Mouse (Mus musculus): Measurements from ENCODE around the gene Wdr74. TPM values are rescaled to one million over a fixed set of nuclear protein-coding genes. Genes with fewer than 3 reads are reported as not detected.

Wdr74 gene
- polyA plus RNA-seq, 1 experiment: 18.3 TPM

GRCm38 (mm10) chr19:8712870-8713305, 22.7 kb upstream of the Wdr74 start:
- no peaks in the 10 kb centered on the region for H3K27me3 ChIP-seq (ENCODE audit: control insufficient read depth, insufficient read depth, low read length)
- peaks cover 11% of the 10 kb centered on the region for H3K4me1 ChIP-seq (ENCODE audit: control insufficient read depth, insufficient read depth, low read length)
- peak overlapping the region; percentile 85 for H3K4me3 ChIP-seq (ENCODE audit: control insufficient read depth, low read depth, low read length)
- H3K27ac ChIP-seq (ENCODE audit: control insufficient read depth, insufficient read depth, low read depth, low read length): peak overlapping the region; percentile 73
- no peak for TF ChIP-seq CTCF (IDR thresholded peaks at IDR 0.05; ENCODE audit: control insufficient read depth, insufficient read depth, insufficient replicate concordance, low read depth, low read length)
- TF ChIP-seq POLR2A (IDR thresholded peaks at IDR 0.05; ENCODE audit: control insufficient read depth, low read depth, low read length): no peak
- peaks cover 2% of the 10 kb centered on the region for H3K36me3 ChIP-seq (ENCODE audit: control insufficient read depth, insufficient read depth, low read length)

- Histone ChIP-seq H3K36me3 (ENCODE audit: control insufficient read depth, insufficient read depth, low read length) (peaks cover 2% of the 10 kb centered on the region), H3K27me3 (ENCODE audit: control insufficient read depth, insufficient read depth, low read length) (no peaks in the 10 kb centered on the region), H3K4me3 (ENCODE audit: control insufficient read depth, low read depth, low read length) (peak overlapping the region; percentile 85), H3K27ac (ENCODE audit: control insufficient read depth, insufficient read depth, low read depth, low read length) (peak overlapping the region; percentile 73), H3K4me1 (ENCODE audit: control insufficient read depth, insufficient read depth, low read length) (peaks cover 11% of the 10 kb centered on the region)
- TF ChIP-seq CTCF (IDR thresholded peaks at IDR 0.05; ENCODE audit: control insufficient read depth, insufficient read depth, insufficient replicate concordance, low read depth, low read length) (peak; percentile 58; the same call in 1 of the 2 replicates), POLR2A (IDR thresholded peaks at IDR 0.05; ENCODE audit: control insufficient read depth, low read depth, low read length) (peak; percentile 90)
Observed at GRCm38 (mm10) chr19:8713306-8713996, 22.2 kb upstream of the Wdr74 start.

DNA sequence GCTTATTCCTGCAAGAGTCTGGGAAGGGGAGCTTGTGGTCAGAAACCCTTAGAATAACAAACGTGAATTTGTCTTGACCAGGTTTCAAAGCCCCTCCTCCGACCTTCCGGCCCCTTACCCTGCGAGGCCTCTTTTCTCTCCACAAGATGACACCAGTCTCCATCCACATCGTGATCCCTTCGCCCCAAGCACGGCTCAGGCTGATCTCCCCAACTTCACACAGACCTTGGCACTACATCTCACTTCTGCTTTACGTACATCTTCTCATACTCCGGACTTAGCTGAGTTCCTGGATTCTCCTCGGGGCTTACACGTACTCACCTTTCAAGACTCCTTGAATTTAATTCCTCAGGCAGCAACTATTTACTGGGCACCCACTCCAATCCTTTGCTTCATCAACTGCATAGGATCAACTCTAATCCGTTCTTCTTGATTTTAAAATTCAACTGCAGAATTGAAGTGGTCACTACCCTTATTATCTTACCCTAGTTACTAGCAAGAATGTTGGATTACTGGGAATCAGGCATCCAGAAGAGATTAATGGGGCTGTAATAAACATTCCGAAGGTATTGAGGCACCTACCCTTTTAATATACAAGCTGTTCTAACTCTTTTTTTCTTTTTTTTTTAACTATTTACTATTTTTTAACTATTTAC, 21.5 kb upstream of the Wdr74 start:
- no peaks in the 10 kb centered on the region for H3K27me3 ChIP-seq (ENCODE audit: control insufficient read depth, insufficient read depth, low read length)
- H3K36me3 ChIP-seq (ENCODE audit: control insufficient read depth, insufficient read depth, low read length): peaks cover 2% of the 10 kb centered on the region
- no peak for TF ChIP-seq CTCF (IDR thresholded peaks at IDR 0.05; ENCODE audit: control insufficient read depth, insufficient read depth, insufficient replicate concordance, low read depth, low read length)
- TF ChIP-seq POLR2A (IDR thresholded peaks at IDR 0.05; ENCODE audit: control insufficient read depth, low read depth, low read length): no peak
- H3K27ac ChIP-seq (ENCODE audit: control insufficient read depth, insufficient read depth, low read depth, low read length): peak overlapping the region; percentile 40
- peaks cover 11% of the 10 kb centered on the region for H3K4me1 ChIP-seq (ENCODE audit: control insufficient read depth, insufficient read depth, low read length)
- peak overlapping the region; percentile 85 for H3K4me3 ChIP-seq (ENCODE audit: control insufficient read depth, low read depth, low read length)

- Histone ChIP-seq H3K36me3 (ENCODE audit: control insufficient read depth, insufficient read depth, low read length) (peaks cover 2% of the 10 kb centered on the region; the same call in 1 of the 2 replicates), H3K4me3 (ENCODE audit: control insufficient read depth, low read depth, low read length) (no peak overlapping the region), H3K27me3 (ENCODE audit: control insufficient read depth, insufficient read depth, low read length) (no peaks in the 10 kb centered on the region), H3K27ac (ENCODE audit: control insufficient read depth, insufficient read depth, low read depth, low read length) (peak overlapping the region; percentile 70), H3K4me1 (ENCODE audit: control insufficient read depth, insufficient read depth, low read length) (peaks cover 11% of the 10 kb centered on the region)
- TF ChIP-seq POLR2A (IDR thresholded peaks at IDR 0.05; ENCODE audit: control insufficient read depth, low read depth, low read length) (no peak), CTCF (IDR thresholded peaks at IDR 0.05; ENCODE audit: control insufficient read depth, insufficient read depth, insufficient replicate concordance, low read depth, low read length) (no peak)
Observed at GRCm38 (mm10) chr19:8714653-8715481, 20.8 kb upstream of the Wdr74 start.

DNA sequence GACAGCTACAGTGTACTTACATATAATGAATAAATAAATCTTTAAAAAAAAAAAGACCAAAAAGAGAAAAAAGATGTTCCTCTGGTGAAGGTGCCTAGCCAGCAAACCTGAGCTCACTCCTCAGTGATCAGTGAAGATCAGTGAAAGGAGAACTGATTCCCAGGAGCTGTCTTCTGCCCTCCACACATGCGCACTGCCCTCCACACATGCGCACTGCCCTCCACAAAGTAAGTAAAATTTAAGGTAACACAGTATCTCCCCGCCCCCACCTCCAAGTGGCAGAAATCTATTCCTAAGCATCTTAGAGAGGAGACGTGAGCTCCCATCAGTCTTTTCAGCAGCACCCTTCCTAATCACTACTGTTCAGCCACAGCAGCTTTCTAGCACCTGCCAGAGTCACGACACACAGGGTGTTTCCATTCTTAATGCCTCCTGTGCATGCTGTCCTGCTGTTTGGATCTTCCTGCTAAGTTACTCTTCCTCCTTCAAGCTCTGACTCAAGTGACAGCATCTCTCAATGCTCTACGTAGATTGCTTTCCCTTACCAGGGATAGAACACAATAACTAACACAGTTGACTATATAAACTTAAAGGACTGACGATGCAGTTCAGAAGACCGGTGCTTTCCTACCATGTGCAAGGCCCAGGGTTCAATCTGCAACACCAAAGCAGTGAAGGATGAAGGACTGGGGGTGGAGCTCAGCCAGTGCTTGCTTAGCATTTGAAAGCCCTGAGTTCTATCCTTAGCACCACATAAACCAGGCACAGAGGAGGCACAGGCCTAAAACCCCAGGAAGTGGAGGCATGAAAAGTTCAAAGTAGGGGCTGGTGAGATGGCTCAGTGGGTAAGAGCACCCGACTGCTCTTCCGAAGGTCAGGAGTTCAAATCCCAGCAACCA, 19.5 kb upstream of the Wdr74 start:
- TF ChIP-seq CTCF (IDR thresholded peaks at IDR 0.05; ENCODE audit: control insufficient read depth, insufficient read depth, insufficient replicate concordance, low read depth, low read length): no peak
- no peak for TF ChIP-seq POLR2A (IDR thresholded peaks at IDR 0.05; ENCODE audit: control insufficient read depth, low read depth, low read length)
- Histone ChIP-seq H3K27me3 (ENCODE audit: control insufficient read depth, insufficient read depth, low read length) (no peaks in the 10 kb centered on the region), H3K4me1 (ENCODE audit: control insufficient read depth, insufficient read depth, low read length) (peaks cover 11% of the 10 kb centered on the region), H3K4me3 (ENCODE audit: control insufficient read depth, low read depth, low read length) (no peak overlapping the region), H3K27ac (ENCODE audit: control insufficient read depth, insufficient read depth, low read depth, low read length) (no peak overlapping the region), H3K36me3 (ENCODE audit: control insufficient read depth, insufficient read depth, low read length) (no peaks in the 10 kb centered on the region; the same call in 1 of the 2 replicates)

- Histone ChIP-seq H3K36me3 (ENCODE audit: control insufficient read depth, insufficient read depth, low read length) (no peaks in the 10 kb centered on the region; the same call in 1 of the 2 replicates), H3K27ac (ENCODE audit: control insufficient read depth, insufficient read depth, low read depth, low read length) (no peak overlapping the region), H3K4me3 (ENCODE audit: control insufficient read depth, low read depth, low read length) (no peak overlapping the region), H3K4me1 (ENCODE audit: control insufficient read depth, insufficient read depth, low read length) (peaks cover 11% of the 10 kb centered on the region), H3K27me3 (ENCODE audit: control insufficient read depth, insufficient read depth, low read length) (no peaks in the 10 kb centered on the region)
- TF ChIP-seq POLR2A (IDR thresholded peaks at IDR 0.05; ENCODE audit: control insufficient read depth, low read depth, low read length) (no peak), CTCF (IDR thresholded peaks at IDR 0.05; ENCODE audit: control insufficient read depth, insufficient read depth, insufficient replicate concordance, low read depth, low read length) (no peak)
Observed at GRCm38 (mm10) chr19:8716767-8717475, 18.7 kb upstream of the Wdr74 start.
